Mouse (Mus musculus) limb, embryonic 11.5 days (tissue): ENCODE results near the gene Clcf1. TPM values are rescaled to one million over a fixed set of nuclear protein-coding genes. Genes with fewer than 3 reads are reported as not detected.

Experiments
- ATAC-seq: fragments of 200-750 bp; cut with Nextera tagmentation; 2 replicates; pipeline ENCODE4 v1.8.0; 2017; ENCODE audit warnings: low read depth; ENCODE audit not compliant: insufficient number of reproducible peaks, low FRiP score, low TSS enrichment
- DNase-seq: peaks from one replicate; pipeline ENCODE4 v3.0.0-alpha.2; 2015; ENCODE audit warnings: low spot score
- H3K27ac ChIP-seq: fragments of 300-500 bp; sonication (generic); replicated peaks from 2 replicates; pipeline ENCODE4 v1.5.1; 2014; ENCODE audit warnings: low read depth, mild to moderate bottlenecking, low read length
- H3K27me3 ChIP-seq: fragments of 300-500 bp; sonication (generic); 2 replicates; pipeline ENCODE4 v1.6.1; 2014; ENCODE audit warnings: mild to moderate bottlenecking, low read length, mixed read lengths; ENCODE audit not compliant: control insufficient read depth, insufficient read depth
- H3K36me3 ChIP-seq: fragments of 300-500 bp; sonication (generic); 2 replicates; pipeline ENCODE4 v1.6.1; 2014; ENCODE audit warnings: mild to moderate bottlenecking, low read length, moderate library complexity, mixed read lengths; ENCODE audit not compliant: control insufficient read depth, insufficient read depth
- H3K4me1 ChIP-seq: fragments of 300-500 bp; sonication (generic); 2 replicates; pipeline ENCODE4 v1.6.1; 2014; ENCODE audit warnings: low read length, mixed read lengths; ENCODE audit not compliant: control insufficient read depth, insufficient read depth
- H3K4me2 ChIP-seq: fragments of 300-500 bp; sonication (generic); 2 replicates; pipeline ENCODE4 v1.6.1; 2014; ENCODE audit warnings: low read depth, mild to moderate bottlenecking, moderate library complexity; ENCODE audit not compliant: severe bottlenecking
- H3K4me3 ChIP-seq: fragments of 300-500 bp; sonication (generic); 2 replicates; pipeline ENCODE4 v1.5.1; 2014; ENCODE audit warnings: low read depth, low read length
- H3K9ac ChIP-seq: fragments of 300-500 bp; sonication (generic); 2 replicates; pipeline ENCODE4 v1.6.1; 2014; ENCODE audit warnings: mild to moderate bottlenecking, low read length
- H3K9me3 ChIP-seq: fragments of 300-500 bp; sonication (generic); 2 replicates; pipeline ENCODE4 v1.6.1; 2016; ENCODE audit warnings: low read length; ENCODE audit not compliant: control insufficient read depth
- WGBS: fragments of 180-500 bp; shearing (Covaris S2); extraction: QIAGEN DNeasy Blood & Tissue Kit; methylation state at CpG from one replicate; pipeline ENCODE4 v1.1.7; 2014; 5-methylcytosine and 5-hydroxymethylcytosine counted together
- polyA plus RNA-seq: library from polyadenylated mRNA; unstranded; fragments of >200 nt; fragmentation: Nextera tagmentation; extraction: Ambion mirVana; gene quantifications from 2 replicates; pipeline ENCODE4 v1.2.1, GENCODE M21; 2014

Gene Clcf1
- polyA plus RNA-seq, 1 experiment from 2014 or later: 5.0 TPM

- Histone ChIP-seq H3K9me3 (no peaks in the 10 kb centered on the region), H3K9ac (no peak overlapping the region), H3K27me3 (no peaks in the 10 kb centered on the region), H3K36me3 (no peaks in the 10 kb centered on the region; the same call in 1 of the 2 replicates), H3K4me2 (no peak overlapping the region), H3K4me1 (peaks cover 15% of the 10 kb centered on the region), H3K27ac (no peak overlapping the region), H3K4me3 (no peak overlapping the region)
- no peak for ATAC-seq
- DNase-seq: no peak
- 42% methylated on average over 11 of the region's 11 CpGs for WGBS
Measured at GRCm38 (mm10) chr19:4172925-4173324, 41.1 kb upstream of the Clcf1 start.

- no peak for DNase-seq
- H3K27ac ChIP-seq: no peak within 1 kb of the TSS
- no peaks in the 10 kb centered on the region for H3K27me3 ChIP-seq
- 4% methylated on average over 11 of the region's 11 CpGs for WGBS
- ATAC-seq: no peak
- peaks cover 10% of the 10 kb centered on the region for H3K4me1 ChIP-seq
- H3K4me3 ChIP-seq: no peak within 1 kb of the TSS
- H3K36me3 ChIP-seq: no peaks in the 10 kb centered on the region; the same call in 1 of the 2 replicates
- no peaks in the 10 kb centered on the region for H3K9me3 ChIP-seq
- peak within 1 kb of the TSS; percentile 38; the same call in 1 of the 2 replicates for H3K4me2 ChIP-seq
- no peak within 1 kb of the TSS for H3K9ac ChIP-seq
Measured at GRCm38 (mm10) chr19:4175368-4175947, 38.6 kb upstream of the Clcf1 start, which contains the start of gene Carns1. TSS of gene Carns1 (minus strand) at chr19:4175479.

- H3K27me3 ChIP-seq: no peaks in the 10 kb centered on the region
- DNase-seq (no peak), ATAC-seq (no peak)
- H3K4me2 ChIP-seq: no peak overlapping the region
- 90% methylated on average over 7 of the region's 7 CpGs for WGBS
- H3K4me3 ChIP-seq: no peak overlapping the region
- H3K4me1 ChIP-seq: peaks cover 8% of the 10 kb centered on the region; the same call in 1 of the 2 replicates
- no peaks in the 10 kb centered on the region for H3K9me3 ChIP-seq
- no peak overlapping the region for H3K27ac ChIP-seq
- no peaks in the 10 kb centered on the region for H3K36me3 ChIP-seq
- H3K9ac ChIP-seq: no peak overlapping the region
Measured at GRCm38 (mm10) chr19:4180411-4180810, 33.6 kb upstream of the Clcf1 start.

- Histone ChIP-seq H3K27me3 (no peaks in the 10 kb centered on the region), H3K4me2 (no peak overlapping the region), H3K4me1 (peaks cover 6% of the 10 kb centered on the region; the same call in 1 of the 2 replicates), H3K9ac (no peak overlapping the region), H3K36me3 (no peaks in the 10 kb centered on the region), H3K9me3 (no peaks in the 10 kb centered on the region), H3K27ac (no peak overlapping the region), H3K4me3 (no peak overlapping the region)
- WGBS: 51% methylated on average over 3 of the region's 3 CpGs
- DNase-seq (no peak), ATAC-seq (no peak)
Measured at GRCm38 (mm10) chr19:4181892-4182291, 32.1 kb upstream of the Clcf1 start.

GRCm38 (mm10) chr19:4183689-4184088 lies 30.3 kb upstream of the Clcf1 start:
- DNase-seq (no peak), ATAC-seq (no peak)
- H3K36me3 ChIP-seq: no peaks in the 10 kb centered on the region
- H3K9me3 ChIP-seq: no peaks in the 10 kb centered on the region
- peaks cover 6% of the 10 kb centered on the region; the same call in 1 of the 2 replicates for H3K4me1 ChIP-seq
- no peak overlapping the region for H3K9ac ChIP-seq
- no peaks in the 10 kb centered on the region for H3K27me3 ChIP-seq
- no peak overlapping the region for H3K4me2 ChIP-seq
- H3K27ac ChIP-seq: no peak overlapping the region
- no peak overlapping the region for H3K4me3 ChIP-seq
- 83% methylated on average over 2 of the region's 2 CpGs for WGBS

- DNase-seq (no peak), ATAC-seq (no peak)
- 61% methylated on average over 15 of the region's 15 CpGs for WGBS
- Histone ChIP-seq H3K4me3 (no peak overlapping the region), H3K9me3 (no peaks in the 10 kb centered on the region), H3K9ac (no peak overlapping the region), H3K4me1 (peaks cover 6% of the 10 kb centered on the region; the same call in 1 of the 2 replicates), H3K4me2 (no peak overlapping the region), H3K27ac (no peak overlapping the region), H3K36me3 (no peaks in the 10 kb centered on the region), H3K27me3 (no peaks in the 10 kb centered on the region)
Measured at GRCm38 (mm10) chr19:4184976-4185975, 28.8 kb upstream of the Clcf1 start.

- Histone ChIP-seq H3K27ac (no peak overlapping the region), H3K36me3 (no peaks in the 10 kb centered on the region), H3K4me3 (no peak overlapping the region), H3K9ac (no peak overlapping the region), H3K9me3 (no peaks in the 10 kb centered on the region), H3K4me2 (no peak overlapping the region), H3K4me1 (peaks cover 8% of the 10 kb centered on the region; the same call in 1 of the 2 replicates), H3K27me3 (no peaks in the 10 kb centered on the region)
- ATAC-seq (no peak), DNase-seq (no peak)
- 60% methylated on average over 3 of the region's 3 CpGs for WGBS
Measured at GRCm38 (mm10) chr19:4187303-4187702, 26.7 kb upstream of the Clcf1 start.

- Histone ChIP-seq H3K4me1 (peaks cover 20% of the 10 kb centered on the region), H3K9me3 (no peaks in the 10 kb centered on the region), H3K4me2 (no peak overlapping the region), H3K9ac (no peak overlapping the region), H3K27ac (no peak overlapping the region), H3K36me3 (peaks cover 6% of the 10 kb centered on the region; the same call in 1 of the 2 replicates), H3K27me3 (no peaks in the 10 kb centered on the region), H3K4me3 (no peak overlapping the region)
- WGBS: 89% methylated on average over 12 of the region's 12 CpGs
- DNase-seq: no peak
- no peak for ATAC-seq
Measured at GRCm38 (mm10) chr19:4189051-4189620, 24.9 kb upstream of the Clcf1 start.
